Mouse (Mus musculus) midbrain, postnatal 0 days (tissue): ENCODE data around the gene Mn1. TPM values are rescaled to one million over a fixed set of nuclear protein-coding genes. Genes with fewer than 3 reads are reported as not detected.

Source experiments
- ATAC-seq: fragments of 200-750 bp; cut with Nextera tagmentation; 2 replicates; pipeline ENCODE4 v1.8.0; 2017; ENCODE audit warnings: moderate number of reproducible peaks, mild to moderate bottlenecking, moderate TSS enrichment, moderate library complexity; ENCODE audit not compliant: low FRiP score
- DNase-seq: peaks from one replicate; pipeline ENCODE4 v3.0.0-alpha.2; 2015; ENCODE audit warnings: low spot score
- H3K27ac ChIP-seq: fragments of 300-500 bp; sonication (generic); 2 replicates; pipeline ENCODE4 v1.5.1; 2014; ENCODE audit warnings: low read depth, mild to moderate bottlenecking, low read length, mixed read lengths
- H3K27me3 ChIP-seq: fragments of 300-500 bp; sonication (generic); 2 replicates; pipeline ENCODE4 v1.6.1; 2014; ENCODE audit warnings: low read length, control low read depth, mixed read lengths; ENCODE audit not compliant: insufficient read depth
- H3K36me3 ChIP-seq: fragments of 300-500 bp; sonication (generic); 2 replicates; pipeline ENCODE4 v1.6.1; 2014; ENCODE audit warnings: low read length, control low read depth, mixed read lengths; ENCODE audit not compliant: insufficient read depth
- H3K4me1 ChIP-seq: fragments of 300-500 bp; sonication (generic); 2 replicates; pipeline ENCODE4 v1.6.1; 2014; ENCODE audit warnings: mild to moderate bottlenecking, control low read depth, antibody characterized with exemption, low read length, mixed read lengths; ENCODE audit not compliant: insufficient read depth
- H3K4me2 ChIP-seq: fragments of 300-500 bp; sonication (generic); 2 replicates; pipeline ENCODE4 v1.6.1; 2014; ENCODE audit warnings: low read depth, mild to moderate bottlenecking, low read length, mixed read lengths; ENCODE audit not compliant: poor library complexity, severe bottlenecking
- H3K4me3 ChIP-seq: fragments of 300-500 bp; sonication (generic); 2 replicates; pipeline ENCODE4 v1.5.1; 2014; ENCODE audit warnings: low read depth, mild to moderate bottlenecking, low read length, moderate library complexity
- H3K9ac ChIP-seq: fragments of 300-500 bp; sonication (generic); replicated peaks from 2 replicates; pipeline ENCODE4 v1.6.1; 2014; ENCODE audit warnings: mild to moderate bottlenecking, low read length, moderate library complexity, mixed read lengths; ENCODE audit not compliant: poor library complexity, severe bottlenecking
- H3K9me3 ChIP-seq: fragments of 300-500 bp; sonication (generic); 2 replicates; pipeline ENCODE4 v1.6.1; 2016; ENCODE audit warnings: low read length, control low read depth
- CTCF ChIP-seq: IDR thresholded peaks from 2 replicates; pipeline ENCODE4 v1.5.1; 2016; ENCODE audit warnings: antibody characterized with exemption, mild to moderate bottlenecking
- WGBS: fragments of 180-500 bp; shearing (Covaris S2); extraction: QIAGEN DNeasy Blood & Tissue Kit; methylation state at CpG from one replicate; pipeline ENCODE4 v1.1.7; 2014; 5-methylcytosine and 5-hydroxymethylcytosine counted together
- polyA plus RNA-seq: library from polyadenylated mRNA; unstranded; fragments of >200 nt; fragmentation: Nextera tagmentation; extraction: Ambion mirVana; gene quantifications from 2 replicates; pipeline ENCODE4 v1.2.1, GENCODE M21; 2015
- total RNA-seq: library from RNA; depleted of rRNA; stranded (reverse); fragments of >200 nt; gene quantifications from 2 replicates; pipeline ENCODE4 v1.2.3, GENCODE M21; 2014

The Mn1 gene
- total and polyA plus RNA-seq, 2 experiments from 2014 or later: 49.6 to 139 TPM

DNA sequence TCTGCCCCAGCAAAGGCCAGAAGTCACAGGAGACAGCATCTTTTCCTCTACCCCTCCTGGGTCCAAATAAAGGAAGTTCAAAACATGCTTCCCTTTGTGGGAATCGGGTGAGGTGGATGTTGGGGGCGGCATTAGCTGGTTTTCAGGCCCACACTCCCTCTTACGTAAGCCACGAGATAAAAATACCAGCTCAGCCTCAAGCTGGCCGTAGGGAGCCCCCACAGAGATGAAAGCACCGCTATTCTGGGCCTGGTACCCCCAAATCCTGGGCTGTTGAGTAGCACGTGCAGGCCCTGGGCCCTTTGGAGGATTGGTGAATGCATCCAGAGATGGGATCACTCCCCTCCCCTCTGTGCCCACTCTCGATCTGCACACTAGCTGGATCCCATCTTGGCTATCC lies 32.5 kb downstream of the Mn1 start:
- no peak overlapping the region for H3K4me3 ChIP-seq
- no peak overlapping the region for H3K27ac ChIP-seq
- WGBS: 39% methylated on average over 8 of the region's 8 CpGs
- no peaks in the 10 kb centered on the region for H3K27me3 ChIP-seq
- peaks cover 11% of the 10 kb centered on the region; the same call in 1 of the 2 replicates for H3K36me3 ChIP-seq
- H3K9me3 ChIP-seq: no peaks in the 10 kb centered on the region
- no peak for DNase-seq
- H3K9ac ChIP-seq: peak overlapping the region; percentile 9; the same call in 1 of the 2 replicates
- H3K4me2 ChIP-seq: no peak overlapping the region
- ATAC-seq: no peak
- TF ChIP-seq CTCF: no peak
- peaks cover 11% of the 10 kb centered on the region; the same call in 1 of the 2 replicates for H3K4me1 ChIP-seq

DNA sequence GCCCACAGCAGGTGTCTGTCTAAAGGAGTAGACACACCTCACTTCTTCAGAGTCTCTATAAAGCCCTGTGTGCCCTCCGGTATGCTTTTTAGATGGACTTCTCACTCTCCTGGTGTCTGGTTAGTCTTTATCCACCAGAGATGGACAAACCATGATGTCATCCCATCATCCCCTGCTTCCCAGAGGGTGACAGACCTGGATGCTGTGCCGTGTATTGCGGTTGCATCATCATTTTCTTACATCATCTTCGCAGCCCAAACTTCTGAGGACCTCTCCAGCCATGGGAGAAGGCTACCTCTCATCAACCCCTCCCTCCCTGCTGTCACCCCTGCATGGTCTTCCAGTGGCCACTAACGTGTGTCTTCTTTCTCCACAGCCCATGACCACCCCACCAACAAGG lies 37.1 kb downstream of the Mn1 start:
- TF ChIP-seq CTCF: no peak
- 88% methylated on average over 5 of the region's 5 CpGs for WGBS
- Histone ChIP-seq H3K27me3 (no peaks in the 10 kb centered on the region), H3K4me2 (no peak overlapping the region), H3K27ac (no peak overlapping the region), H3K9me3 (no peaks in the 10 kb centered on the region), H3K4me3 (no peak overlapping the region), H3K4me1 (peaks cover 8% of the 10 kb centered on the region; the same call in 1 of the 2 replicates), H3K9ac (no peak overlapping the region), H3K36me3 (peaks cover 16% of the 10 kb centered on the region; the same call in 1 of the 2 replicates)
- no peak for ATAC-seq
- no peak for DNase-seq

DNA sequence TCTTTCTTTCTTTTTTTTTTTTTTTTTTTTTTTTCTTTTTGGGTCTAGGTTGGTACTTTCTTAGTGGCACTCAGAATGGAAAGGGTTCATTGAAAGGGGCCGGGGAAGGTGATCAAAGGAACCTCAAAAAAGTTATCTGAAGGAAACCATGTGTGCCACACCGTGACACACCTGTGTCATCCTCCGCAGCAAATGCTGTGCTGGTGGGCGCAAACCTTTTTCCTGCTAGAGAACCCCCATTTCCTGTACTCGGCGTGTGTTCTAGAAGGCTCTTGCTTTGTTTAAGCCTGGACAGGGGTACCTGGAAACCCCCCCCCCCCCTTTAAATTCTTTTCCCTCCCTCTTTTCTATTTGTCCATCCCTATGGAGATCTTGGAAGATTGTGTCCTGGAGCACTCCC lies 37.7 kb downstream of the Mn1 start:
- DNase-seq: no peak
- WGBS: 98% methylated on average over 6 of the region's 6 CpGs
- Histone ChIP-seq H3K4me3 (no peak overlapping the region), H3K36me3 (peaks cover 16% of the 10 kb centered on the region; the same call in 1 of the 2 replicates), H3K9ac (no peak overlapping the region), H3K27me3 (no peaks in the 10 kb centered on the region), H3K9me3 (no peaks in the 10 kb centered on the region), H3K4me2 (no peak overlapping the region), H3K27ac (no peak overlapping the region), H3K4me1 (peaks cover 2% of the 10 kb centered on the region; the same call in 1 of the 2 replicates)
- no peak for ATAC-seq
- no peak for TF ChIP-seq CTCF

DNA sequence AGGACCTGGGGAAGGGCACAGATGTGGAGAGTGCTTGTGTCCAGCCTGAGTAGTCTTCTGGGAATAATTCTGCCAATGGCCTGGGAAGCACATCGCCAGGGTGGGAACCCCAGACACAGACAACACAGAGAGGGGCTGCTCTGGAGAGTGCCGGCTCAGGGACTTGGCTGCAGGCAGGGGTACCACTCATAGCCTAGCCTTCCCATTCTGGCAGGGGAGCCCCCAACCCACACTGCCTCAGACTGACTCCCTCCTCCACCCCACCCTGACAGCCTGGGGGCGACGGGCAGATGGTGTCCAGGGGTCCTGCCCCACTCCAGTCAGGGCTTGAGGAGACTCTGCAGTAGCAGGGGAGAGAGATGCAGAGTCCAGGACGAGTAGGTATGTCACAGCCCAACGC lies 41.5 kb downstream of the Mn1 start:
- Histone ChIP-seq H3K27ac (no peak overlapping the region), H3K4me2 (no peak overlapping the region), H3K9ac (no peak overlapping the region), H3K36me3 (peaks cover 16% of the 10 kb centered on the region; the same call in 1 of the 2 replicates), H3K9me3 (no peaks in the 10 kb centered on the region), H3K4me3 (no peak overlapping the region), H3K27me3 (no peaks in the 10 kb centered on the region), H3K4me1 (no peaks in the 10 kb centered on the region)
- 89% methylated on average over 6 of the region's 6 CpGs for WGBS
- TF ChIP-seq CTCF: no peak
- no peak for DNase-seq
- ATAC-seq: no peak; the same call in 1 of the 2 replicates

DNA sequence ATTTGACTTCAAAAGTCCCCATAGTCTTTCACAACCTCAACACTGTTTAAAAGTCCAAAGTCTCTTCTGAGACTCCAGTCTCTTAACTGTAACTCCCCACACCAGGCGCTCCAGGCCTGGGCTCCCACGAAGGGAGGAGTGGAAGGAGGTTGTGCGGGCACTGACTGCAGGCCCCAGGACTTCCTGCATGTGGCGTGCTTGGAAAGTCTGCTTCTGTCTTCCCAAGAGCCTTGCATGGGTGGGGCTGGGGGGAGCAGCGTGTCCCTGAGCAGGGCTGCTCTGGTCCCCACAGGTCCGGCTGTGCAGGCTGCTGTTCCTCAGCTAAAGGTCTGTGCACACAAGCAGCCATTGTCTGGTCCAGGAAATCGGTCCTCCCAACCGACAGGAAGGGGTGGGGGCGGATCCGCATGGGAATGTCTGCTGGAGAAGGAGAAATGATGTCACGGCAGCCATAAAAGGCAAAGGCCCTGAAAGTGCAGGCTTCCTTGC lies 48.7 kb downstream of the Mn1 start:
- Histone ChIP-seq H3K4me2 (no peak overlapping the region), H3K27ac (no peak overlapping the region), H3K9ac (no peak overlapping the region), H3K4me1 (no peaks in the 10 kb centered on the region), H3K4me3 (no peak overlapping the region), H3K36me3 (no peaks in the 10 kb centered on the region), H3K27me3 (no peaks in the 10 kb centered on the region), H3K9me3 (no peaks in the 10 kb centered on the region)
- 58% methylated on average over 11 of the region's 11 CpGs for WGBS
- DNase-seq (no peak), ATAC-seq (peak; percentile 44; the same call in 1 of the 2 replicates)
- TF ChIP-seq CTCF: no peak

DNA sequence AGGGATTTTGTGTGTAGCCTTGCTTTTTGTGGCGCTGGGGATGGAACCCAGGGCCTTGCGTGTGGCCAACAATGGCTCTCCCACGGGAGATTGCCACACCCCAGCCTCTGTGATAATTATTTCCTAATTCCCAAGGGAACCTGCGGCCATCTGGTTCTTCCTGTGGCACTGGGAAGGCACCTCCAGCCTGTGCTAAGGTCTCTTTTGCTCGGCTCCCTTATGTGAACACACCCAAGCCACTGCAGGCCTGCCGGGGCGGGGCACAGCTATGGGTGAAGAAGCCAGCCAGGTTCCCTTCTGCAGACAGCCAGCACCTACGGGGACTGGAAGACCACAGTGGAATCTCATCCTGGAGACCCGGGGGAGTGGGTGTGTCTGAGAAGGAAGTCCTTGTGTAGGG lies 49.3 kb downstream of the Mn1 start:
- H3K36me3 ChIP-seq: no peaks in the 10 kb centered on the region
- DNase-seq (no peak), ATAC-seq (no peak)
- no peak overlapping the region for H3K4me2 ChIP-seq
- WGBS: 83% methylated on average over 9 of the region's 9 CpGs
- no peaks in the 10 kb centered on the region for H3K4me1 ChIP-seq
- no peak overlapping the region for H3K9ac ChIP-seq
- no peak for TF ChIP-seq CTCF
- H3K27ac ChIP-seq: no peak overlapping the region
- H3K4me3 ChIP-seq: no peak overlapping the region
- no peaks in the 10 kb centered on the region for H3K9me3 ChIP-seq
- no peaks in the 10 kb centered on the region for H3K27me3 ChIP-seq
